Mouse (Mus musculus): ENCODE data around the gene Gm30083. TPM values are rescaled to one million over a fixed set of nuclear protein-coding genes. Genes with fewer than 3 reads are reported as not detected.
A peak's percentile ranks its signal among the peaks of the same experiment; 100 is the strongest.

Gene Gm30083
- polyA plus RNA-seq, 1 experiment from 2014 or later, result not detected

DNA sequence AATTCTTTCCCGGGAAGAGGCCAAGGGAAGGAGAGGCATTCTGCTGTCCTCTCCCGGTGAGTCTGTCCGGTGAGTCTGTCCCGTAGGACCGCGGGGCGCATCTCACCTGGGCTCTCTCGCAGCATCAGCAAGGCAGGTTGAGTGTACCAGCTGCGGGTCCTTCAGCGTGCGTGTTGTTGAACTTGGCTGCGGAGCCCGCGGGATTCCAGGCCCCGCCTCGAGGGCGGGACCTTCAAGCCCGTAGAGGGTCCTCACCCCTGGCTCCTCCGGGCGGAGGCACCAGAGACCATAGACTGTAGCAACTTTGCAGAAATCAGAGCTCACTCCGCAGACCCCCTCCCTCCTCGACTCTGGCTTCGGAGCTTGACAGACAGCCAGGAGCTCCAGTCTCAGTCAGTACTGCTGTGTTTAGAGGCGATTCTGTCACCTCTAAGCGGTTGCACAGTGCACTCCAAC, 36.4 kb downstream of the Gm30083 start, which contains the start of gene Zfp488:
Gene Zfp488 (minus strand): TSS at position 161 of the 456 bp plus-strand sequence.
- Histone ChIP-seq H3K9ac (ENCODE audit: low read depth, low read length) (peak within 1 kb of the TSS; percentile 43; the same call in 1 of the 2 replicates), H3K4me1 (ENCODE audit: control insufficient read depth, insufficient read depth, low read length) (no peaks in the 10 kb centered on the region), H3K27me3 (ENCODE audit: control insufficient read depth, insufficient read depth, low read length) (peaks cover 3% of the 10 kb centered on the region; the same call in 1 of the 2 replicates), H3K36me3 (ENCODE audit: control insufficient read depth, insufficient read depth, low read length) (no peaks in the 10 kb centered on the region), H3K4me3 (ENCODE audit: low read depth, low read length) (peak within 1 kb of the TSS; percentile 44), H3K27ac (ENCODE audit: low read depth, low read length) (no peak within 1 kb of the TSS), H3K9me3 (replicated peaks; ENCODE audit: control insufficient read depth, low read length) (no peaks in the 10 kb centered on the region), H3K4me2 (peak within 1 kb of the TSS; percentile 79)
- WGBS (ENCODE audit: insufficient replicate concordance), result 2% methylated on average over 25 of the region's 25 CpGs
- ATAC-seq (replicated peaks; ENCODE audit: insufficient number of reproducible peaks, low FRiP score, low TSS enrichment), result peak; percentile 22; the same call in 1 of the 2 replicates

- Histone ChIP-seq H3K4me2 (no peak overlapping the region), H3K9ac (ENCODE audit: low read depth, low read length) (no peak overlapping the region), H3K4me1 (ENCODE audit: control insufficient read depth, insufficient read depth, low read length) (no peaks in the 10 kb centered on the region), H3K36me3 (ENCODE audit: control insufficient read depth, insufficient read depth, low read length) (no peaks in the 10 kb centered on the region), H3K27ac (ENCODE audit: low read depth, low read length) (no peak overlapping the region), H3K4me3 (ENCODE audit: low read depth, low read length) (no peak overlapping the region), H3K27me3 (ENCODE audit: control insufficient read depth, insufficient read depth, low read length) (peaks cover 3% of the 10 kb centered on the region; the same call in 1 of the 2 replicates), H3K9me3 (replicated peaks; ENCODE audit: control insufficient read depth, low read length) (no peaks in the 10 kb centered on the region)
- 38% methylated on average over 7 of the region's 7 CpGs for WGBS (ENCODE audit: insufficient replicate concordance)
- ATAC-seq (replicated peaks; ENCODE audit: insufficient number of reproducible peaks, low FRiP score, low TSS enrichment), result no peak
Measured at GRCm38 (mm10) chr14:33977748-33978147, 37.2 kb downstream of the Gm30083 start.

DNA sequence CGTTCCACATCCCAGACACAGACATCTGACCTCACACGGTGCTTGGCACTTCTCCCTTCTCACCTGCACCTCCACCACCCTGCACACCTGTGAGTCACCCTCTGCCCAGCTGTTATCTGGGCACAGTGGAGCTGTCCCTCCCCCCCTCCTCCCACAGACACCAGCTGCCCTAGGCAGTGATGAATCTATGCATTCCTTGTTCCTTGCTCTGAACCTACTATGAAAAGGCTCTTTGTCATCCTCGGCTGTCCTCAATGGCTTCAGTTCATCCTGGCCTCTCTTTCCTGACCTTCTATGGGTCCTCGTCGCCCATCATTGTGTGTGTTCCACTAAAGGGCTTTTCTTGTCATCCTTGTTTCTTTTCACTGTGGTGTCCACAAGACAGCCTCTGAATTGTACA, 40.2 kb downstream of the Gm30083 start:
- no peak overlapping the region for H3K4me2 ChIP-seq
- no peak overlapping the region for H3K27ac ChIP-seq (ENCODE audit: low read depth, low read length)
- no peaks in the 10 kb centered on the region for H3K9me3 ChIP-seq (replicated peaks; ENCODE audit: control insufficient read depth, low read length)
- no peak for ATAC-seq (replicated peaks; ENCODE audit: insufficient number of reproducible peaks, low FRiP score, low TSS enrichment)
- peaks cover 3% of the 10 kb centered on the region; the same call in 1 of the 2 replicates for H3K27me3 ChIP-seq (ENCODE audit: control insufficient read depth, insufficient read depth, low read length)
- H3K9ac ChIP-seq (ENCODE audit: low read depth, low read length), result no peak overlapping the region
- H3K4me1 ChIP-seq (ENCODE audit: control insufficient read depth, insufficient read depth, low read length), result no peaks in the 10 kb centered on the region
- H3K36me3 ChIP-seq (ENCODE audit: control insufficient read depth, insufficient read depth, low read length), result no peaks in the 10 kb centered on the region
- no peak overlapping the region for H3K4me3 ChIP-seq (ENCODE audit: low read depth, low read length)
- WGBS (ENCODE audit: insufficient replicate concordance), result 60% methylated on average over 5 of the region's 5 CpGs

GRCm38 (mm10) chr14:33972679-33973078, 42.3 kb downstream of the Gm30083 start:
- no peaks in the 10 kb centered on the region for H3K36me3 ChIP-seq (ENCODE audit: control insufficient read depth, insufficient read depth, low read length)
- ATAC-seq (replicated peaks; ENCODE audit: insufficient number of reproducible peaks, low FRiP score, low TSS enrichment), result no peak

DNA sequence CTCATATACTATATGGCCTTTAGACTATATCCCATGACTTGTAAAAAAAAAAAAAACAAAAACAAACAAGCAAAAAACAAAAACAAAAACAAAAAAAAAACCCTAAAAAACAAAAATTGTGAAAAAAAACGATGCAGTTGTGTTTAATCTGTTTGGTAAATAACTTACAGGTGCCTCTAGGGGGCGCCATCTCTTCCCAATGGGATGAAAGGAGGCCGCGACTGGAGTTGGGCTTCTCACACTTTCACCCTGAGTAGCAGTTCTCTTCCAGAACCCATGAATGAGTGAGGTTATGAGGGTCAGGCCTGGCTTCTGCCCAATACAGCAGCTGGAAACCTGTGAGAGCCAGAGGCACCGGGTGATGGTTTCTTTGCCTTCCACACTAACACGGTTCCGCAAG, 49.3 kb downstream of the Gm30083 start:
- Histone ChIP-seq H3K9ac (ENCODE audit: low read depth, low read length) (no peak overlapping the region), H3K4me2 (no peak overlapping the region), H3K4me1 (ENCODE audit: control insufficient read depth, insufficient read depth, low read length) (no peaks in the 10 kb centered on the region), H3K9me3 (replicated peaks; ENCODE audit: control insufficient read depth, low read length) (no peaks in the 10 kb centered on the region), H3K27me3 (ENCODE audit: control insufficient read depth, insufficient read depth, low read length) (no peaks in the 10 kb centered on the region), H3K36me3 (ENCODE audit: control insufficient read depth, insufficient read depth, low read length) (no peaks in the 10 kb centered on the region), H3K4me3 (ENCODE audit: low read depth, low read length) (no peak overlapping the region), H3K27ac (ENCODE audit: low read depth, low read length) (no peak overlapping the region)
- ATAC-seq (replicated peaks; ENCODE audit: insufficient number of reproducible peaks, low FRiP score, low TSS enrichment), result no peak
- WGBS (ENCODE audit: insufficient replicate concordance), result 53% methylated on average over 7 of the region's 7 CpGs

More at GRCm38 (mm10) chr14:33972679-33973078, 42.3 kb downstream of the Gm30083 start:
- no peaks in the 10 kb centered on the region for H3K9me3 ChIP-seq (replicated peaks; ENCODE audit: control insufficient read depth, low read length)
- no peak overlapping the region for H3K27ac ChIP-seq (ENCODE audit: low read depth, low read length)
- H3K4me2 ChIP-seq, result no peak overlapping the region
- H3K4me1 ChIP-seq (ENCODE audit: control insufficient read depth, insufficient read depth, low read length), result no peaks in the 10 kb centered on the region
- 44% methylated on average over 7 of the region's 7 CpGs for WGBS (ENCODE audit: insufficient replicate concordance)
- H3K27me3 ChIP-seq (ENCODE audit: control insufficient read depth, insufficient read depth, low read length), result no peaks in the 10 kb centered on the region
- H3K9ac ChIP-seq (ENCODE audit: low read depth, low read length), result no peak overlapping the region
- H3K4me3 ChIP-seq (ENCODE audit: low read depth, low read length), result no peak overlapping the region

DNA sequence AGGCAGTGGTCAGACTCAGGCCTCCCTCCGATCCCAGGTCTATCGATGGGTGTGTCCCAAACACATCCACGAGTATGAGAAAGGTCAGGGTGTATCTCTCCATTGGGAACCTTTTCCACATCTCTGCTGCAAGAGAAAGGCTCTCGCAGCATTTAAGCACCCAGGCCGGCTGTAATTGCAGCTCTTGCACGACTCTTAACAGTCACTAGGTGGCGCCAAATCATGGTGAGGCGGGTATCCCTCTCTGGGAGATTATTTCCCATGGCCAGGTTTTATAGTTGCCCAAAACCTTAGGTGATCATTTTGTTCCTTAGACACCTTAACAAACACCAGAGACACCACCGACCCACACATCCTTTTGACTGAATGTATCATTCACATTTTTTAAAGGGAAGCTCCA, 55.6 kb downstream of the Gm30083 start:
- Histone ChIP-seq H3K36me3 (ENCODE audit: control insufficient read depth, insufficient read depth, low read length) (no peaks in the 10 kb centered on the region), H3K4me3 (ENCODE audit: low read depth, low read length) (no peak overlapping the region), H3K9me3 (replicated peaks; ENCODE audit: control insufficient read depth, low read length) (no peaks in the 10 kb centered on the region), H3K4me2 (no peak overlapping the region), H3K4me1 (ENCODE audit: control insufficient read depth, insufficient read depth, low read length) (peaks cover 8% of the 10 kb centered on the region), H3K27me3 (ENCODE audit: control insufficient read depth, insufficient read depth, low read length) (peaks cover 3% of the 10 kb centered on the region; the same call in 1 of the 2 replicates), H3K27ac (ENCODE audit: low read depth, low read length) (no peak overlapping the region), H3K9ac (ENCODE audit: low read depth, low read length) (no peak overlapping the region)
- WGBS (ENCODE audit: insufficient replicate concordance), result 8% methylated on average over 9 of the region's 9 CpGs
- ATAC-seq (replicated peaks; ENCODE audit: insufficient number of reproducible peaks, low FRiP score, low TSS enrichment), result no peak

DNA sequence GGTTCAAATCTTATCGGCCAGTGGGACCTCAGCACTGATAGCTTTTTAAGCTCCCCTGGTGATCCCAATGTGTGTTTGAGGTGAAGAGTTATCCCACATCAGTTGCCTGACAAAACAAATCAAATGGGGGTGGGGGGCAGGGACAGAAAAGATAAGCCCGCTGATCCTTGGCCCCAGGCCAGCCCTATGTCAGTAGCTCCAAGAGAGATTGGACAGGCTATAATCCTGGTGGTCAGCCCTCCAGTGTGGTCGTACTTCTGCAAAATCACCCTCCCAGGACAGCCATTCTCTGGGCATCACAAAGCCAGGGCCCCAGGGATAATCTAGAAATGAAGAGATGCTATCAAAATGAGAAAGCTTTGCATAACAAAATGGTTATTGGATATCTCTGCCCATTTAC, 56.1 kb downstream of the Gm30083 start:
- Histone ChIP-seq H3K4me1 (ENCODE audit: control insufficient read depth, insufficient read depth, low read length) (peaks cover 8% of the 10 kb centered on the region), H3K36me3 (ENCODE audit: control insufficient read depth, insufficient read depth, low read length) (no peaks in the 10 kb centered on the region), H3K4me3 (ENCODE audit: low read depth, low read length) (no peak overlapping the region), H3K27ac (ENCODE audit: low read depth, low read length) (no peak overlapping the region), H3K9ac (ENCODE audit: low read depth, low read length) (0 out of 2 replicates have a peak overlapping the region, but pooled peaks have one; percentile 4), H3K27me3 (ENCODE audit: control insufficient read depth, insufficient read depth, low read length) (peaks cover 3% of the 10 kb centered on the region; the same call in 1 of the 2 replicates), H3K4me2 (no peak overlapping the region), H3K9me3 (replicated peaks; ENCODE audit: control insufficient read depth, low read length) (no peaks in the 10 kb centered on the region)
- WGBS (ENCODE audit: insufficient replicate concordance), result 8% methylated on average over 3 of the region's 3 CpGs
- no peak for ATAC-seq (replicated peaks; ENCODE audit: insufficient number of reproducible peaks, low FRiP score, low TSS enrichment)

DNA sequence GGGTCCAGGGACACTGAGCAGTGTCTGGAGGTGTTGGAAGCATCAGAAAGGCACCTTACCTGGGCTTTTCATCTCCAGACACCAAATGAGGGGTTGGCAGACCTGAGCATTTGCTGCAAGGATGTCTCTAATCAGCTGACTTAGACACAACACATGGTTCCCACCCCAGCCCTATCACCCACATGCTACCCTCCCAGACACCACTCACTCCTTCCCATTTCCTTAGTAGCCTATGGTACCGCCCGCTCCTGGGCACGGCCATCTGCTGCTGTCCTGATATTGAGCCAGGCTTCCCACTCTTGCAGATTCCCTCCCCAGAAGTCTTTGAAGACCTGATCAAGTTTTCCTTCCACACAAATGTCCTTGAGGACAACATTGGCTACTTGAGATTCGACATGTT, 56.8 kb downstream of the Gm30083 start:
- no peak overlapping the region for H3K27ac ChIP-seq (ENCODE audit: low read depth, low read length)
- 57% methylated on average over 4 of the region's 4 CpGs for WGBS (ENCODE audit: insufficient replicate concordance)
- ATAC-seq (replicated peaks; ENCODE audit: insufficient number of reproducible peaks, low FRiP score, low TSS enrichment), result no peak

DNA sequence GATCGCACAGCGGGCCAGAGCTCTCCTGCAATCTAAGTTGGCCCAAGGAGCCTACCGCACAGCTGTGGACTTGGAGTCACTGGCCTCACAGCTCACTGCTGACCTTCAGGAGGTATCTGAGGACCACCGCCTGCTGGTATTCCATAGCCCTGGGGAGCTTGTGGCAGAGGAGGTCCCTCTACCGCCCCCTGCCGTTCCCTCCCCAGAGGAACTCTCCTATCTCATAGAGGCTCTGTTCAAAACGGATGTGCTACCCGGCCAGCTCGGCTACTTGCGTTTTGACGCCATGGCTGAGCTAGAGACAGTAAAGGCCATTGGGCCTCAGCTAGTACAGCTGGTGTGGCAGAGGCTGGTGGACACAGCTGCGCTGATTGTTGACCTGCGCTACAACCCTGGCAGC, 58.9 kb downstream of the Gm30083 start:
- ATAC-seq (replicated peaks; ENCODE audit: insufficient number of reproducible peaks, low FRiP score, low TSS enrichment), result no peak
- Histone ChIP-seq H3K27me3 (ENCODE audit: control insufficient read depth, insufficient read depth, low read length) (peaks cover 3% of the 10 kb centered on the region; the same call in 1 of the 2 replicates), H3K9me3 (replicated peaks; ENCODE audit: control insufficient read depth, low read length) (no peaks in the 10 kb centered on the region), H3K4me3 (ENCODE audit: low read depth, low read length) (no peak overlapping the region), H3K4me2 (no peak overlapping the region), H3K36me3 (ENCODE audit: control insufficient read depth, insufficient read depth, low read length) (no peaks in the 10 kb centered on the region), H3K27ac (ENCODE audit: low read depth, low read length) (no peak overlapping the region), H3K4me1 (ENCODE audit: control insufficient read depth, insufficient read depth, low read length) (peaks cover 8% of the 10 kb centered on the region), H3K9ac (ENCODE audit: low read depth, low read length) (no peak overlapping the region)
- WGBS (ENCODE audit: insufficient replicate concordance), result 65% methylated on average over 13 of the region's 13 CpGs

More for the DNA sequence above, 56.8 kb downstream of the Gm30083 start:
- Histone ChIP-seq H3K9me3 (replicated peaks; ENCODE audit: control insufficient read depth, low read length) (no peaks in the 10 kb centered on the region), H3K4me2 (no peak overlapping the region), H3K4me3 (ENCODE audit: low read depth, low read length) (no peak overlapping the region), H3K4me1 (ENCODE audit: control insufficient read depth, insufficient read depth, low read length) (peaks cover 8% of the 10 kb centered on the region), H3K36me3 (ENCODE audit: control insufficient read depth, insufficient read depth, low read length) (no peaks in the 10 kb centered on the region), H3K9ac (ENCODE audit: low read depth, low read length) (no peak overlapping the region), H3K27me3 (ENCODE audit: control insufficient read depth, insufficient read depth, low read length) (peaks cover 3% of the 10 kb centered on the region; the same call in 1 of the 2 replicates)

Data from heart, embryonic 11.5 days (tissue).